Mouse (Mus musculus) ES-Bruce4 (cell line): ENCODE data around the gene Washc4. TPM values are rescaled to one million over a fixed set of nuclear protein-coding genes. Genes with fewer than 3 reads are reported as not detected.
"Not testable (repeated sequence)": the region's sequence is repeated elsewhere in the genome, so short reads cannot be mapped to it uniquely, and the experiment has no call there.

Experiments
- H3K27ac ChIP-seq: 2 replicates; pipeline ENCODE4 v1.5.1; 2012; ENCODE audit warnings: low read length, inconsistent platforms; ENCODE audit not compliant: insufficient read depth
- H3K27me3 ChIP-seq: 2 replicates; pipeline ENCODE4 v1.6.1; 2012; ENCODE audit warnings: mild to moderate bottlenecking, low read length, inconsistent platforms; ENCODE audit not compliant: control insufficient read depth, poor library complexity, insufficient read depth, severe bottlenecking
- H3K36me3 ChIP-seq: 2 replicates; pipeline ENCODE4 v1.6.1; 2012; ENCODE audit warnings: inconsistent platforms, mild to moderate bottlenecking, low read length, moderate library complexity; ENCODE audit not compliant: control insufficient read depth, poor library complexity, insufficient read depth, severe bottlenecking
- H3K4me1 ChIP-seq: one replicate; pipeline ENCODE4 v1.8.1; 2011; ENCODE audit warnings: low read length; ENCODE audit not compliant: control insufficient read depth, insufficient read depth
- H3K4me3 ChIP-seq: 2 replicates; pipeline ENCODE4 v1.5.1; 2011; ENCODE audit warnings: low read depth, mild to moderate bottlenecking, low read length
- H3K9ac ChIP-seq: 2 replicates; pipeline ENCODE4 v1.6.1; 2012; ENCODE audit warnings: low read depth, mild to moderate bottlenecking, inconsistent platforms; ENCODE audit not compliant: poor library complexity, severe bottlenecking
- H3K9me3 ChIP-seq: replicated peaks from 2 replicates; pipeline ENCODE4 v1.6.1; 2012; ENCODE audit warnings: mild to moderate bottlenecking, low read length, inconsistent platforms; ENCODE audit not compliant: control insufficient read depth, poor library complexity, insufficient read depth, severe bottlenecking
- CTCF ChIP-seq: IDR thresholded peaks from one replicate; pipeline ENCODE4 v1.8.1; 2011; ENCODE audit warnings: low read depth, low read length
- EP300 ChIP-seq: IDR thresholded peaks from 2 replicates; pipeline ENCODE4 v1.6.1; 2011; ENCODE audit warnings: low read depth, low read length; ENCODE audit not compliant: insufficient read depth
- POLR2A ChIP-seq: IDR thresholded peaks from one replicate; pipeline ENCODE4 v1.8.1; 2011; ENCODE audit warnings: low read length; ENCODE audit not compliant: insufficient read depth
- polyA plus RNA-seq: library from polyadenylated mRNA; stranded (reverse); fragments of >200 nt; gene quantifications from 2 replicates; pipeline ENCODE4 v1.2.4, GENCODE M21; 2011; ENCODE audit warnings: low read depth; ENCODE audit not compliant: missing spikeins, insufficient read depth, insufficient read length

Washc4 gene
- 88.1 and 92.1 TPM in 2 replicates for polyA plus RNA-seq

GRCm38 (mm10) chr10:83543439-83544102 lies at the start of gene Washc4:
TSS of gene Washc4 (plus strand) at chr10:83543752.
- Histone ChIP-seq H3K9me3 (no peaks in the 10 kb centered on the region), H3K9ac (peak within 1 kb of the TSS; percentile 58), H3K27me3 (no peaks in the 10 kb centered on the region), H3K4me1 (no peaks in the 10 kb centered on the region), H3K27ac (no peak within 1 kb of the TSS), H3K36me3 (peaks cover 8% of the 10 kb centered on the region), H3K4me3 (peak within 1 kb of the TSS; percentile 80)
- TF ChIP-seq POLR2A, result peak; percentile 42
- no peak for TF ChIP-seq CTCF

GRCm38 (mm10) chr10:83497321-83497720 lies 46.2 kb upstream of the Washc4 start:
- H3K27me3 ChIP-seq, result no peaks in the 10 kb centered on the region
- H3K9me3 ChIP-seq, result no peaks in the 10 kb centered on the region
- no peaks in the 10 kb centered on the region for H3K4me1 ChIP-seq
- H3K36me3 ChIP-seq, result no peaks in the 10 kb centered on the region
- no peak overlapping the region for H3K4me3 ChIP-seq
- TF ChIP-seq CTCF (no peak), EP300 (no peak), POLR2A (no peak)
- no peak overlapping the region for H3K9ac ChIP-seq
- H3K27ac ChIP-seq, result no peak overlapping the region

GRCm38 (mm10) chr10:83508962-83509660 lies 34.4 kb upstream of the Washc4 start:
- Histone ChIP-seq H3K9ac (no peak overlapping the region), H3K4me1 (no peaks in the 10 kb centered on the region), H3K27me3 (no peaks in the 10 kb centered on the region), H3K4me3 (no peak overlapping the region), H3K9me3 (no peaks in the 10 kb centered on the region), H3K36me3 (no peaks in the 10 kb centered on the region), H3K27ac (no peak overlapping the region)
- peak; percentile 60 for TF ChIP-seq CTCF
- TF ChIP-seq EP300, result no peak
- TF ChIP-seq POLR2A, result no peak

GRCm38 (mm10) chr10:83511304-83511703 lies 32.2 kb upstream of the Washc4 start:
- H3K9ac ChIP-seq, result no peak overlapping the region
- peaks cover 2% of the 10 kb centered on the region for H3K4me1 ChIP-seq
- no peaks in the 10 kb centered on the region for H3K9me3 ChIP-seq
- H3K27ac ChIP-seq, result no peak overlapping the region
- TF ChIP-seq CTCF, result no peak
- H3K27me3 ChIP-seq, result no peaks in the 10 kb centered on the region
- no peaks in the 10 kb centered on the region for H3K36me3 ChIP-seq
- H3K4me3 ChIP-seq, result no peak overlapping the region

- no peak overlapping the region for H3K9ac ChIP-seq
- H3K27ac ChIP-seq, result no peak overlapping the region
- no peaks in the 10 kb centered on the region for H3K9me3 ChIP-seq
- H3K27me3 ChIP-seq, result no peaks in the 10 kb centered on the region
- no peaks in the 10 kb centered on the region for H3K36me3 ChIP-seq
- peaks cover 2% of the 10 kb centered on the region for H3K4me1 ChIP-seq
- H3K4me3 ChIP-seq, result no peak overlapping the region
- no peak for TF ChIP-seq EP300
- no peak for TF ChIP-seq CTCF
- no peak for TF ChIP-seq POLR2A
These were observed 29.8 kb upstream of the Washc4 start for GRCm38 (mm10) chr10:83513736-83514135.

GRCm38 (mm10) chr10:83520990-83521389 lies 22.6 kb upstream of the Washc4 start:
- Histone ChIP-seq H3K27ac (no peak overlapping the region), H3K4me3 (no peak overlapping the region), H3K36me3 (no peaks in the 10 kb centered on the region)

GRCm38 (mm10) chr10:83524238-83524637 lies 19.3 kb upstream of the Washc4 start:
- H3K27me3 ChIP-seq, H3K9me3 ChIP-seq, H3K4me1 ChIP-seq, H3K4me3 ChIP-seq, H3K27ac ChIP-seq, H3K9ac ChIP-seq, H3K36me3 ChIP-seq: not testable (repeated sequence)

More at GRCm38 (mm10) chr10:83520990-83521389, 22.6 kb upstream of the Washc4 start:
- Histone ChIP-seq H3K27me3 (no peaks in the 10 kb centered on the region), H3K9me3 (no peaks in the 10 kb centered on the region), H3K9ac (no peak overlapping the region), H3K4me1 (no peaks in the 10 kb centered on the region)
- TF ChIP-seq CTCF, result peak; percentile 33
- no peak for TF ChIP-seq EP300
